Mouse (Mus musculus): ENCODE data around the gene Mecom. TPM values are rescaled to one million over a fixed set of nuclear protein-coding genes. Genes with fewer than 3 reads are reported as not detected.

Gene Mecom
- total and polyA plus RNA-seq, 3 experiments, result not detected

DNA sequence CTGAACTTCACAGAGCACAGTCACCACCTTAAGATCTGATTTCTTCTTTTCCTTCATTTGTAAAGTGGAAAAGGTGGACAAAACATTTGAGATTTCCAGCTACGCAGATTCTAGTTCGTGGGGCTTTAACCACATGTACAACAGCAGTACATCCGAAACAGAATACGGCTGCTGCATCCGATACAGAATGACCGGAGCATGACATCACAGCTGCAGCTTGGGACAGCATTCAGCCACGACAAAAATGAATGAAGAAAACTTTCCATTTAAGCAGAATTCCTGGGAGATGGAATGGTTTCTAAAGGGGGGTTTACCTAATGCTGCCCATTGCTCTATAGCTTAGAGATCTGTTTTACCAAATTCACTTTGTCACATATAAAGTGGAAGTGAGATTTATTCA is 583.9 kb downstream of the Mecom start:
- Histone ChIP-seq H3K79me2 (replicated peaks; ENCODE audit: control insufficient read depth, extremely low read depth, insufficient read depth, poor library complexity, severe bottlenecking) (no peaks in the 10 kb centered on the region), H3K9ac (ENCODE audit: insufficient read depth, low read depth) (no peak overlapping the region), H3K36me3 (replicated peaks in 1 of 2; ENCODE audit: control insufficient read depth in 1 of 2, insufficient read depth in 1 of 2, low read length in 1 of 2) (no peaks in the 10 kb centered on the region), H3K4me1 (ENCODE audit: control insufficient read depth in 1 of 2, insufficient read depth in 2 of 2) (peaks cover 0 to 13% of the 10 kb centered on the region in 2 experiments; a peak in 2 of 4 replicates), H3K4me2 (ENCODE audit: insufficient read depth, low read depth, poor library complexity, severe bottlenecking) (no peak overlapping the region), H3K27me3 (replicated peaks) (no peaks in the 10 kb centered on the region), H3K27ac (ENCODE audit: insufficient read depth, low read depth) (no peak overlapping the region), H3K4me3 (replicated peaks in 1 of 3; ENCODE audit: low read depth in 2 of 3, low read length in 2 of 3, poor library complexity in 1 of 3) (no peak overlapping the region), H3K9me3 (replicated peaks; ENCODE audit: low read length) (no peaks in the 10 kb centered on the region)
- dilution Hi-C loops (cut with MboI; ENCODE audit: extremely low pct_ligation_motif_present, extremely low pct_unique_long_range_greater_than_20kb, low sequenced_read_pairs) (no loop called here), in situ Hi-C loops (cut with MboI; ENCODE audit: low pct_ligation_motif_present, low pct_unique_long_range_greater_than_20kb, low sequenced_read_pairs) (no loop called here)
- DNase-seq (ENCODE audit: extremely low read depth), result no peak
- TF ChIP-seq HCFC1 (IDR thresholded peaks at IDR 0.05; ENCODE audit: low read depth, low read length) (no peak), SMC3 (IDR thresholded peaks at IDR 0.05; ENCODE audit: low read depth, low read length) (no peak), GABPA (IDR thresholded peaks at IDR 0.05; ENCODE audit: insufficient replicate concordance, low read depth, low read length) (no peak), ZMIZ1 (IDR thresholded peaks at IDR 0.05; ENCODE audit: low read depth, low read length) (no peak), SIN3A (IDR thresholded peaks at IDR 0.05; ENCODE audit: low read length) (no peak), MXI1 (IDR thresholded peaks at IDR 0.05; ENCODE audit: low read depth, low read length) (no peak), E2F4 (IDR thresholded peaks at IDR 0.05; ENCODE audit: insufficient replicate concordance, low read depth, low read length) (no peak), CTCF (conservative IDR thresholded peaks at IDR 0.05 in 1 of 2, IDR thresholded peaks at IDR 0.05 in 1 of 2; ENCODE audit: low read depth in 2 of 2, low read length in 2 of 2) (no peak), RAD21 (IDR thresholded peaks at IDR 0.05; ENCODE audit: low read depth, low read length) (no peak), ZNF384 (IDR thresholded peaks at IDR 0.05; ENCODE audit: low read depth, low read length) (no peak), CHD2 (IDR thresholded peaks at IDR 0.05; ENCODE audit: low read length) (no peak), ZKSCAN1 (IDR thresholded peaks at IDR 0.05; ENCODE audit: borderline replicate concordance, low read depth, low read length) (no peak), ELF1 (IDR thresholded peaks at IDR 0.05; ENCODE audit: low read depth, low read length) (no peak), NELFE (IDR thresholded peaks at IDR 0.05; ENCODE audit: low read depth, low read length) (no peak), IRF4 (IDR thresholded peaks at IDR 0.05; ENCODE audit: low read depth, low read length) (no peak), ETS1 (conservative IDR thresholded peaks at IDR 0.05; ENCODE audit: low read depth, low read length) (no peak), KAT2A (IDR thresholded peaks at IDR 0.05; ENCODE audit: insufficient replicate concordance, low read length) (no peak), TBP (conservative IDR thresholded peaks at IDR 0.05; ENCODE audit: low read depth, low read length) (no peak)

DNA sequence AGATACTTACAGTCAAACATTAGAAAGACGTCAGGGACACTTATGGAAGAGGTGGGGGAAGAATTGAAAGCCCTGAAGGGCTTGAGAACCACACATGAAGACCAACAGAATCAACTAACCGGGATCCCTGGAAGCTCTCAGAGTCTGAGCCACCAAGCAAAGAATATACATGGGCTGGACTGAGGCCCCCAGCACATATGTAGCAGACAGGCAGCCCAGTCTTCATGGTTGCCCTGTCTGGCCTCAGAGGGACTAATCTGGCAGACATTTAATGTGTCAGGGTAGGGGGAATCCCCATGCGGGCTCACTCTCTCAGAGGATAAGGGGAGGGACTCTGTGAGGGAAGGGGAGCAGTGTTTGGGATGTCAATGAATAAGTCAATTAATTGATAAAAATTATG is 584.4 kb downstream of the Mecom start:
- in situ Hi-C loops (cut with MboI; ENCODE audit: low pct_ligation_motif_present, low pct_unique_long_range_greater_than_20kb, low sequenced_read_pairs) (no loop called here), dilution Hi-C loops (cut with MboI; ENCODE audit: extremely low pct_ligation_motif_present, extremely low pct_unique_long_range_greater_than_20kb, low sequenced_read_pairs) (no loop called here)
- DNase-seq (ENCODE audit: extremely low read depth), result no peak

More for the DNA sequence above, 584.4 kb downstream of the Mecom start:
- Histone ChIP-seq H3K4me1 (ENCODE audit: control insufficient read depth in 1 of 2, insufficient read depth in 2 of 2) (peaks cover 0 to 13% of the 10 kb centered on the region in 2 experiments; a peak in 2 of 4 replicates), H3K27ac (ENCODE audit: insufficient read depth, low read depth) (no peak overlapping the region), H3K27me3 (replicated peaks) (no peaks in the 10 kb centered on the region), H3K4me2 (ENCODE audit: insufficient read depth, low read depth, poor library complexity, severe bottlenecking) (no peak overlapping the region), H3K9ac (ENCODE audit: insufficient read depth, low read depth) (no peak overlapping the region), H3K79me2 (replicated peaks; ENCODE audit: control insufficient read depth, extremely low read depth, insufficient read depth, poor library complexity, severe bottlenecking) (no peaks in the 10 kb centered on the region), H3K9me3 (replicated peaks; ENCODE audit: low read length) (no peaks in the 10 kb centered on the region), H3K36me3 (replicated peaks in 1 of 2; ENCODE audit: control insufficient read depth in 1 of 2, insufficient read depth in 1 of 2, low read length in 1 of 2) (no peaks in the 10 kb centered on the region), H3K4me3 (replicated peaks in 1 of 3; ENCODE audit: low read depth in 2 of 3, low read length in 2 of 3, poor library complexity in 1 of 3) (no peak overlapping the region)
- TF ChIP-seq GABPA (IDR thresholded peaks at IDR 0.05; ENCODE audit: insufficient replicate concordance, low read depth, low read length) (no peak), MAZ (IDR thresholded peaks at IDR 0.05; ENCODE audit: low read depth, low read length) (no peak), POLR2AphosphoS2 (IDR thresholded peaks at IDR 0.05; ENCODE audit: low read depth, low read length) (no peak), NRF1 (IDR thresholded peaks at IDR 0.05; ENCODE audit: low read depth, low read length) (no peak), POLR2A (IDR thresholded peaks at IDR 0.05; ENCODE audit: low read depth, low read length) (no peak), MYC (IDR thresholded peaks at IDR 0.05; ENCODE audit: low read depth, low read length) (no peak), CHD1 (IDR thresholded peaks at IDR 0.05; ENCODE audit: low read depth, low read length) (no peak), ETS1 (conservative IDR thresholded peaks at IDR 0.05; ENCODE audit: low read depth, low read length) (no peak), SMC3 (IDR thresholded peaks at IDR 0.05; ENCODE audit: low read depth, low read length) (no peak), TBP (conservative IDR thresholded peaks at IDR 0.05; ENCODE audit: low read depth, low read length) (no peak), JUND (conservative IDR thresholded peaks at IDR 0.05; ENCODE audit: low read depth, low read length) (no peak), USF1 (IDR thresholded peaks at IDR 0.05; ENCODE audit: low read depth, low read length) (no peak)

Data from CH12.LX (cell line).